Mouse (Mus musculus) heart, postnatal 25 days (tissue): ENCODE measurements around the gene Pmepa1. TPM values are rescaled to one million over a fixed set of nuclear protein-coding genes. Genes with fewer than 3 reads are reported as not detected.

ENCODE experiments used
- DNase-seq: peaks from one replicate; pipeline ENCODE4 v3.0.0; 2022; ENCODE audit warnings: low spot score
- intact Hi-C: fragments of 180-260 bp; cut with DNase I; formaldehyde crosslinking; loops from one replicate; pipeline ENCODE4 v1.15.1; 2025
- total RNA-seq, 2 experiments: library from RNA; stranded (reverse); gene quantifications; 2 replicates each; pipeline ENCODE4 v1.2.3; 2021

Gene Pmepa1
- total RNA-seq, 2 experiments from 2014 or later, result 28.2 to 31.9 TPM

DNA sequence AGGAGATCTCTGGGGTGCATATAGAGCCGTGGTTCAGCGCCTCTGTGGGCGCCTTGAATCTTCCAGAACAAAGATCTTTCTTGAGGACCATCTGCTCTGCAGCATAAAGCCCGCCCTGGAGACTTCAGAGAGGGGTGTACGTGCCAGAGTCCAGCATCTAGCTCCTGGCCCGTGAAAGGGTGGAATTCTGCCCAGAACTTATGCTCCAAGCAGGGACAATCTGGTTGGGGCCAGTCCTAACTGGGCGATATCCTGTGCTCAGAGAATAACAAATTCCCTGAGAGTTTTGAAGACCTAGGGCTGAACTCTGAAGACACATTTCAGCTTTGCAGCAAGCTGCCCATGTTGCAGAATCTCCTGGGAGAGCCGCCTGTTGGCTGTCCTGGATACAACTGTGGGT, 98.4 kb downstream of the Pmepa1 start:
- intact Hi-C loops, result no loop called here
- DNase-seq, result no peak

DNA sequence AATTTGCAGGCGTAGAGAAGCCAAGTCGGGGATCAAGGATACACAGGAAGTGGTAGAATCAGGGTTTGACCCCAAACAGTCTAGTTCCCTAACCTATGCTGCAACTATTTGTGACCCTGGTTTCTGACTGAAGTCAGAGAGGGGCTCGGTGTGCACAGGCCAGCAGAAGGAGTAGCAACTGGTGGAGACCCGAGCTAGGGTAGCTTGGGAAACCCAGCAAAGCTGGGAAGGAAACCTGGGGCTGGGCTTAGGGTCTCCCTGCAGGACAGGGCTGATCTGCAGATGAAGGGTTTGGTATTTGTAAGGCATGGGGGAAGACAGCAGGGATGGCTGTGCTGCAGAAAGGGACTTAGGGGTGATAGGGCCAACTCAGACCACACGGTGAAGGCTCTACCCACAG, 98.9 kb downstream of the Pmepa1 start:
- DNase-seq, result no peak
- intact Hi-C loops, result no loop called here

DNA sequence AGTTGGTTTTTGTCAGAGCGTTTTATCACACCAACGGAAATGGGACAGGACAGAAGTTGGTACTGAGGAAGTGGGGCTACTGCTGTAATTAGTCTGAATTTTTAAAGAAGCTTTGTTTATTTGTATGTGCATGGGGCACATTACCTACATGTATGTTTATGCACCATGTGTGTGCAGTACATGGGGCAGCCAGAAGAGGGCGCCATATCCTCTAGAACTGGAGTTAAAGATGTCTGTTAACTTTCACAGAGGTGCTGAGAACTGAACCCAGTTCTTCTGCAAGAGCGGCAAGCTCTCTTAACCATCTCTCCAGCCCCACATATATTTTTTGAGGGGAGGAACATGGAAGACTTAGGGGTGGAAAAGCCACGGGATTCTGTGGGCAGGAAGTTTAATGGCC, 100.6 kb downstream of the Pmepa1 start:
- intact Hi-C loops, result no loop called here
- no peak for DNase-seq

DNA sequence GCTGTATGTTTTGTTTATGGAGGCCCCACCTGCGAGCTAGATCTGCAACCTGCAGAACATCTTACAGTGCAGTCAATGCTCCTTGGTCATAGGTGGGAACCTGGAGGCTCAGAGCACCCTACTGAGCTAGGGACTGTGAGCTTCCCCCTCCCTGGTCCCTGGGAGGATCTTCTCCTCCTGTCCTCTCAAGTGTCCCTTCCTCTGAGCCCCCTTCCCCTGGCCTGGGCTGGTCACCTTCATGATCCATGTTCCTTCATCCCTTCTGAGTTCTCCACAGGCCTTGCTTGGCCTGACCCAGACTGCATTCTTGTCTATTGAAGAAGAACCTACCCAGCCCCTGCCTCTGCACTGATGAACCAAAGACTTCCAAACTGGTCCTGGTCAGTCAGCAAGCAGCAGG, 101.8 kb downstream of the Pmepa1 start:
- intact Hi-C loops, result no loop called here

More for the DNA sequence above, 101.8 kb downstream of the Pmepa1 start:
- peak; percentile 0 for DNase-seq

Other genes with a start within 250 kb of the Pmepa1 start
- under 1 TPM; 0.14 to 0.18 TPM for gene Ctcfl, start 157.0 kb downstream of the Pmepa1 start, total RNA-seq
- 10 to 100 TPM; 10.1 to 16.0 TPM for gene Pck1, start 123.5 kb downstream of the Pmepa1 start, total RNA-seq
- gene Zbp1, start 57.6 kb downstream of the Pmepa1 start, total RNA-seq, result 1 to 10 TPM in 1 of 2 experiments, under 1 TPM in 1; 0.26 to 1.5 TPM
- gene 1700021F07Rik, start 246.1 kb upstream of the Pmepa1 start, total RNA-seq, result not detected